Mouse (Mus musculus) forebrain, embryonic 14.5 days (tissue): ENCODE data around the gene Trim9. TPM values are rescaled to one million over a fixed set of nuclear protein-coding genes. Genes with fewer than 3 reads are reported as not detected.

Source experiments
- ATAC-seq: fragments of 200-750 bp; cut with Nextera tagmentation; 2 replicates; pipeline ENCODE4 v1.8.0; 2017; ENCODE audit warnings: mild to moderate bottlenecking, moderate library complexity
- DNase-seq: peaks from one replicate; pipeline ENCODE4 v3.0.0-alpha.2; 2015; ENCODE audit warnings: low spot score
- H3K27ac ChIP-seq: fragments of 300-500 bp; sonication (generic); 2 replicates; pipeline ENCODE4 v1.5.1; 2014; ENCODE audit warnings: low read depth, mild to moderate bottlenecking, control low read depth, low read length, moderate library complexity
- H3K27me3 ChIP-seq: fragments of 300-500 bp; sonication (generic); replicated peaks from 2 replicates; pipeline ENCODE4 v1.6.1; 2014; ENCODE audit warnings: low read length, control low read depth, mixed read lengths; ENCODE audit not compliant: control insufficient read depth, insufficient read depth
- H3K36me3 ChIP-seq: fragments of 300-500 bp; sonication (generic); 2 replicates; pipeline ENCODE4 v1.6.1; 2014; ENCODE audit warnings: low read length, control low read depth; ENCODE audit not compliant: control insufficient read depth, insufficient read depth
- H3K4me1 ChIP-seq: fragments of 300-500 bp; sonication (generic); 2 replicates; pipeline ENCODE4 v1.6.1; 2014; ENCODE audit warnings: antibody characterized with exemption, low read length, control low read depth; ENCODE audit not compliant: control insufficient read depth, insufficient read depth
- H3K4me2 ChIP-seq: fragments of 300-500 bp; sonication (generic); 2 replicates; pipeline ENCODE4 v1.6.1; 2014; ENCODE audit warnings: mild to moderate bottlenecking, control low read depth, low read length
- H3K4me3 ChIP-seq: fragments of 300-500 bp; sonication (generic); 2 replicates; pipeline ENCODE4 v1.5.1; 2014; ENCODE audit warnings: low read depth, low read length, control low read depth
- H3K9ac ChIP-seq: fragments of 300-500 bp; sonication (generic); 2 replicates; pipeline ENCODE4 v1.6.1; 2014; ENCODE audit warnings: mild to moderate bottlenecking, low read length, control low read depth, moderate library complexity
- H3K9me3 ChIP-seq: fragments of 300-500 bp; sonication (generic); replicated peaks from 2 replicates; pipeline ENCODE4 v1.6.1; 2016; ENCODE audit warnings: low read length, control low read depth, mixed read lengths; ENCODE audit not compliant: control insufficient read depth
- WGBS: fragments of 180-500 bp; shearing (Covaris S2); extraction: QIAGEN DNeasy Blood & Tissue Kit; methylation state at CpG from one replicate; pipeline ENCODE4 v1.1.7; 2014; 5-methylcytosine and 5-hydroxymethylcytosine counted together
- polyA plus RNA-seq: library from polyadenylated mRNA; unstranded; fragments of >200 nt; fragmentation: Nextera tagmentation; extraction: Ambion mirVana; gene quantifications from 2 replicates; pipeline ENCODE4 v1.2.1, GENCODE M21; 2014

Gene Trim9
- polyA plus RNA-seq, 1 experiment from 2014 or later: 30.8 TPM

DNA sequence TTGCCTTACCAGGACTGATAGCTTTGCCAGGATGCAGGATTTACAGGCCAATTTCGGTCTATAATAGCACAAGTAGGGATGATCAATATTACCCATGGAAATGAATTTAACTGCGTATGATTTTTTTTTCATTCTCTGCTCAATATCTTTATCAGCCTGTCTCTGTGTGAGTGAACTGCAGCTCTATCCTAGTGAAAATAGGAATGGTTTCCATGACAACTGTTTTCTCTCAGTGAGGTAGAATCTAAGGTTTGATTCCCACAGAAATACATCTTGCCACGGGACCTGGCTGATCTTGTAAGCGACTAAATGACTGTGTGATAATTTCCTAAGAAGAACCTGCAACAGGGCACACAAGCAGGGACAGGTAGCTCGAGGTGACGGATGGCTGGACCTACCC lies 43.4 kb downstream of the Trim9 start:
- WGBS: 77% methylated on average over 6 of the region's 6 CpGs
- no peak overlapping the region for H3K9ac ChIP-seq
- H3K36me3 ChIP-seq: no peaks in the 10 kb centered on the region
- no peaks in the 10 kb centered on the region for H3K9me3 ChIP-seq
- no peaks in the 10 kb centered on the region for H3K27me3 ChIP-seq
- DNase-seq (peak; percentile 72), ATAC-seq (peak; percentile 40; the same call in 1 of the 2 replicates)
- no peak overlapping the region for H3K4me2 ChIP-seq
- H3K27ac ChIP-seq: peak overlapping the region; percentile 44; the same call in 1 of the 2 replicates
- no peak overlapping the region for H3K4me3 ChIP-seq
- H3K4me1 ChIP-seq: no peaks in the 10 kb centered on the region

DNA sequence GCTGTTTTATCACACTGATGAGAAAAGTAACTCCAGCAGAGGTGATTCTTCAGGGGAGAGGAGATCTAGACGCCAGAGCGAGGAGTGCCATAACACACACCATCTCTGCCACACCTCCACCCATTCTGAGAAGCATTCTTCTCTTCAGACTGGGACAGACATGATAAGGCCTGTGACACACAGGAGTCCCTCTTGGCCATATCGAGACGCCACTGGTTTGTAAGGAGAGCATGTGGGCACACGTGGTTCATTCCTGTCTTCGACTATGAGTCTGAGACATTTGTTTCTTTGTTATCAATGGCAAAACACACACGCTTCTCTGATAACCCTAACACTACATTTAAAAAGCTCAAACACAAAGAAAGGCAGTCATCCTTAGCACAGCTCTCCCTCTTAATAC lies 43.9 kb downstream of the Trim9 start:
- 91% methylated on average over 7 of the region's 7 CpGs for WGBS
- Histone ChIP-seq H3K27ac (peak overlapping the region; percentile 44; the same call in 1 of the 2 replicates), H3K4me2 (no peak overlapping the region), H3K4me1 (no peaks in the 10 kb centered on the region), H3K36me3 (no peaks in the 10 kb centered on the region), H3K9me3 (no peaks in the 10 kb centered on the region), H3K27me3 (no peaks in the 10 kb centered on the region), H3K4me3 (no peak overlapping the region), H3K9ac (no peak overlapping the region)
- ATAC-seq (peak; percentile 23; the same call in 1 of the 2 replicates), DNase-seq (no peak)

DNA sequence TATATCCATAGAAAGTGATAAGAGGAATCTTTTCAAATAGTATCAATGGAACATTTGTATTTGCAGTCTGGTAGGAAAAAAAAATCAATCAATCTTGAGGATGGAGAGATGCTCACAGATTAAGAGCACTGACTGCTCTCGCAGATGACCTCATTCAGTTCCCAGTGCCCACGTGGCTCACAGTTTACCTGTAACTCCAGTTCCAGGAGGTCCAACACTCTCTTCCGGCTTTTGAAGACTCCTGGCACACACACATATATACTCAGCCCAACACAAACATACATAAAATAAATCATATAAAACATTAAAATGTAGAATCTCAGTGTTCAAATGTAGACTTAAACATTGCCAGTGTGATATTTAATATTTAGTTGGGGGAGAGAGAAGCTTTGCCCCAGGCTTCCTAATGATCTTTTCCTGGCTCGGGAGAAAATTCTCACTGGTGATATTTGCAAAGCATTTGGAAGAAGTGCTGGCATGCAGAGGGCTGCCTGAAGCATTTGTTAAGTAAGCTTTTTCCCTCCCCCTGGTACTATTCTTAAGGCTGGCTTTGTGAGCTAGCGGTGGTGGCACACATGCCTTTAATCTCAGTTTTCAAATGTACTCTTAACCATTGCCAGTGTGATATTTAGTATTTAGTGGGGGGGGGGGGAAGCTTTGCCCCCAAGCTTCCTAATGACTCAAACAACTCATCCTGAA lies 45.2 kb downstream of the Trim9 start:
- no peaks in the 10 kb centered on the region for H3K27me3 ChIP-seq
- no peak overlapping the region for H3K4me3 ChIP-seq
- no peak overlapping the region for H3K27ac ChIP-seq
- 71% methylated on average over 5 of the region's 5 CpGs for WGBS
- no peak overlapping the region for H3K9ac ChIP-seq
- no peak for DNase-seq
- no peaks in the 10 kb centered on the region for H3K4me1 ChIP-seq
- no peaks in the 10 kb centered on the region for H3K9me3 ChIP-seq
- no peak overlapping the region for H3K4me2 ChIP-seq
- no peaks in the 10 kb centered on the region for H3K36me3 ChIP-seq
- ATAC-seq: no peak

- WGBS: 39% methylated on average over 5 of the region's 5 CpGs
- H3K9ac ChIP-seq: no peak overlapping the region
- no peaks in the 10 kb centered on the region for H3K36me3 ChIP-seq
- H3K27me3 ChIP-seq: no peaks in the 10 kb centered on the region
- H3K27ac ChIP-seq: no peak overlapping the region
- no peaks in the 10 kb centered on the region for H3K9me3 ChIP-seq
- no peak overlapping the region for H3K4me2 ChIP-seq
- DNase-seq (no peak), ATAC-seq (peak; percentile 69)
- H3K4me1 ChIP-seq: no peaks in the 10 kb centered on the region
- no peak overlapping the region for H3K4me3 ChIP-seq
These were observed 53.3 kb downstream of the Trim9 start for GRCm38 (mm10) chr12:70293927-70294684.

DNA sequence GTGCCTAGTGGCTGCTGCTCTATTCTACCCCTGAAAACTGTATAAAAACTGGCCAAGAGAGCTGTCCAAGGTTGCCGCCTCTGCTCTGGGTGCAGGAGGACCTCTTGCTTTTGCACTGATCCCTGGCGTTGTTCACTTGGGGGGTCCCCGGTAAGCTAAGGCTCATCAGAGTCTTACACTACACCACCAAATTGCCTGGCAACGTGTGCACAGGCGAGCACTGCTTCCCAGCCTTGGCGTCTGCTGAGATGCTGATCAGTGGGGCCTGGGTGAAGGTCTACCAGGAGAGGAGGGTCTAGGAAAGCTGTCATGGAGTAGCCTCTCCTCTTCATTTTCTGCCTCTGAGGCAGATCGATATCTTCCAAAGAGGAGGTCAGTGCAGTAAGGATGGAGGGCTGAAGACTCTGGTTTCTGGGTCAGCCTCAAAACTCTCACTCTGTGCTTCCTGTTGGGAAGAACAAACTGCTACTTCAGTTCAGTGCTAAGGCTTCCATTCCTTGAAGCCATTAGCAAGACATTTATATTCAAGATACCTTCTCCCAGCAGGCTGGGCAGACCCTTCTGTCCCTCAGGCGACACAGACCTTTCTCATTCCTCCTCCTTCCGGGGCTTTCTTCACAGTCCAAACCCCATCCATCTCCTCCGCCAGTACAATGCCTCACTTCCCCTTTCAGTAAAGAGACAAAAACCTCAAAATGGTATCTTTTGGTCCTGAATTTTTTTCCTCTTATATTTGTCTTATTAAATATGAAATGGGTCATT lies 54.1 kb downstream of the Trim9 start:
- Histone ChIP-seq H3K9me3 (no peaks in the 10 kb centered on the region), H3K36me3 (no peaks in the 10 kb centered on the region), H3K4me3 (no peak overlapping the region), H3K27ac (no peak overlapping the region), H3K4me1 (no peaks in the 10 kb centered on the region), H3K4me2 (no peak overlapping the region), H3K9ac (no peak overlapping the region), H3K27me3 (no peaks in the 10 kb centered on the region)
- 76% methylated on average over 10 of the region's 10 CpGs for WGBS
- DNase-seq: no peak
- ATAC-seq: no peak

DNA sequence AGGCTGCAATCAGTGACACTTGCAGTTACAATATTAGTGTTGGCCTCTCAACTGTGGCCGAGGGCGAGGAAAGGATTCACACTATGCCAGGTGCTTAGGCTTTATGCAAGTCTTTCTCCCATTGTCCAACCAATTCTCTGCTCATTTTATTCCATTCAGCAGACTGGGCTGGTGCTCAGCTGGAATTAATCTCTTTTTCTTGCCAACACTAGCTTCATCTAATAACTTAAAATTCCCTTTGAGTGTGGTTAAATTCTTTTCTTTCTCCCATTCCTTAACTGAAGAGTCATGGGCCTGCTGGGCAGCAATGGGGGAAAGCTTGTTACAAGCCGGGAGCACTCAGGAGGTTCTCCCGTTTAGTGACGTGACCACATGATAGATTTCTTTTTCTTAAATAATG lies 61.9 kb downstream of the Trim9 start:
- no peak overlapping the region for H3K4me2 ChIP-seq
- H3K36me3 ChIP-seq: 0 out of 2 replicates have a peak, but pooled peaks cover 1% of the 10 kb centered on the region
- no peak overlapping the region for H3K9ac ChIP-seq
- ATAC-seq: no peak
- H3K27me3 ChIP-seq: no peaks in the 10 kb centered on the region
- H3K9me3 ChIP-seq: no peaks in the 10 kb centered on the region
- DNase-seq: no peak
- no peak overlapping the region for H3K27ac ChIP-seq
- no peaks in the 10 kb centered on the region for H3K4me1 ChIP-seq
- H3K4me3 ChIP-seq: no peak overlapping the region
- 29% methylated on average over 5 of the region's 5 CpGs for WGBS

GRCm38 (mm10) chr12:70284979-70285378 lies 62.4 kb downstream of the Trim9 start:
- Histone ChIP-seq H3K36me3 (0 out of 2 replicates have a peak, but pooled peaks cover 4% of the 10 kb centered on the region), H3K27me3 (no peaks in the 10 kb centered on the region), H3K4me2 (no peak overlapping the region), H3K4me1 (no peaks in the 10 kb centered on the region), H3K27ac (no peak overlapping the region), H3K9ac (no peak overlapping the region), H3K4me3 (no peak overlapping the region), H3K9me3 (no peaks in the 10 kb centered on the region)
- ATAC-seq (no peak), DNase-seq (no peak)
- WGBS: 81% methylated on average over 7 of the region's 7 CpGs

- WGBS: 90% methylated on average over 10 of the region's 10 CpGs
- Histone ChIP-seq H3K4me3 (no peak overlapping the region), H3K9ac (no peak overlapping the region), H3K4me2 (no peak overlapping the region), H3K9me3 (no peaks in the 10 kb centered on the region), H3K4me1 (no peaks in the 10 kb centered on the region), H3K36me3 (peaks cover 4% of the 10 kb centered on the region; the same call in 1 of the 2 replicates), H3K27ac (no peak overlapping the region), H3K27me3 (no peaks in the 10 kb centered on the region)
- no peak for ATAC-seq
- no peak for DNase-seq
These were observed 64.2 kb downstream of the Trim9 start for GRCm38 (mm10) chr12:70283116-70283731.
